Mouse (Mus musculus) hindbrain, embryonic 16.5 days (tissue): ENCODE results near the gene Rora. TPM values are rescaled to one million over a fixed set of nuclear protein-coding genes. Genes with fewer than 3 reads are reported as not detected.

Experiments used
- ATAC-seq: fragments of 200-750 bp; cut with Nextera tagmentation; 2 replicates; pipeline ENCODE4 v1.8.0; 2017; ENCODE audit warnings: moderate TSS enrichment, moderate library complexity
- H3K27ac ChIP-seq: fragments of 300-500 bp; sonication (generic); 2 replicates; pipeline ENCODE4 v1.5.1; 2014; ENCODE audit warnings: low read depth, mild to moderate bottlenecking, control low read depth, low read length, moderate library complexity
- H3K27me3 ChIP-seq: fragments of 300-500 bp; sonication (generic); replicated peaks from 2 replicates; pipeline ENCODE4 v1.6.1; 2014; ENCODE audit warnings: low read length; ENCODE audit not compliant: control insufficient read depth, insufficient read depth
- H3K36me3 ChIP-seq: fragments of 300-500 bp; sonication (generic); 2 replicates; pipeline ENCODE4 v1.6.1; 2014; ENCODE audit warnings: mild to moderate bottlenecking, low read length, moderate library complexity, mixed read lengths; ENCODE audit not compliant: control insufficient read depth, insufficient read depth
- H3K4me1 ChIP-seq: fragments of 300-500 bp; sonication (generic); 2 replicates; pipeline ENCODE4 v1.6.1; 2014; ENCODE audit warnings: low read depth, low read length; ENCODE audit not compliant: control insufficient read depth, insufficient read depth
- H3K4me2 ChIP-seq: fragments of 300-500 bp; sonication (generic); 2 replicates; pipeline ENCODE4 v1.6.1; 2014; ENCODE audit warnings: mild to moderate bottlenecking, low read length, control low read depth, moderate library complexity
- H3K4me3 ChIP-seq: fragments of 300-500 bp; sonication (generic); 2 replicates; pipeline ENCODE4 v1.5.1; 2014; ENCODE audit warnings: mild to moderate bottlenecking, low read length, control low read depth, moderate library complexity
- H3K9ac ChIP-seq: fragments of 300-500 bp; sonication (generic); 2 replicates; pipeline ENCODE4 v1.6.1; 2014; ENCODE audit warnings: low read depth, mild to moderate bottlenecking, control low read depth, low read length, moderate library complexity
- H3K9me3 ChIP-seq: fragments of 300-500 bp; sonication (generic); 2 replicates; pipeline ENCODE4 v1.6.1; 2014; ENCODE audit warnings: mild to moderate bottlenecking, low read length, moderate library complexity; ENCODE audit not compliant: control insufficient read depth
- WGBS: fragments of 180-500 bp; shearing (Covaris S2); extraction: QIAGEN DNeasy Blood & Tissue Kit; methylation state at CpG from one replicate; pipeline ENCODE4 v1.1.7; 2014; 5-methylcytosine and 5-hydroxymethylcytosine counted together
- polyA plus RNA-seq: library from polyadenylated mRNA; unstranded; fragments of >200 nt; fragmentation: Nextera tagmentation; extraction: Ambion mirVana; gene quantifications from 2 replicates; pipeline ENCODE4 v1.2.1, GENCODE M21; 2015

The Rora gene
- polyA plus RNA-seq, 1 experiment from 2014 or later: 38.3 TPM

DNA sequence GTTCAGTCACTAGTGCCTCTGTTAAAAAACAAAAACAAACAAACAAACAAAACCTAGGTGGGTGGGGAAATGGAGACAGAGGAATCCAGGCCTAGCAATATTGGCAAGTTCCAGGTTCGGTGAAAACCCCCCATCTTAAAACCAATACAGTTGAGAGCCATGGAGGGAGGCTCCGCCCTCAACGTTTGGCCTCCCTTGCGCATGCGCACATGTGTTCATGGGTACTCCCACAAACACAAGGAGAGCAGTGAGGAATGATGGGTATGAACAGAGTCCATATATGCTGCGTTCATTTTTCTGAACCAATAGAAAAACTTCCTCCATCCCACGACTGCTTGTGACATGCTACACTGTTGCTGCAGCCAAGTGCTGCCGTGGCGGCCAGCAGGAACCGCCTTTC is 690.3 kb downstream of the Rora start:
- no peak overlapping the region for H3K27ac ChIP-seq
- no peaks in the 10 kb centered on the region for H3K9me3 ChIP-seq

DNA sequence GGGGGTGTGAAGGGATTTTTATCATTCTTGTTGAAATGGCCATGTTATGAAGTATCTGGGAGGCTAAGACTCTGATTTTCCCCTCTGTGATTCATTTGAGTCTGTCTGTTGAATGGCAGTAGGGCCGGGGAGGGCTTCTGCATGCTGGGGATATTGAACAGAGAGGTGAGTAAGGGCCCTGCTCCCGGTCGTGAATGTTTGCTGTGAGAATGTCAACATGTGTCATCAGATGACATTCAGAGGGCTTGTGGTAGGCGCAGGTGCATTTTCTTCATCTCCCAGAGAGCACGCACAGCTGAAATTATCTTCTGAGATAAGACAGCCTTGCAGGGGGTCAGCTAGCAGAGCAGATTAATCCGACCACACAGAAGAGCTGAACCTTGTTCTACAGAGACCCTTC is 692.0 kb downstream of the Rora start:
- H3K9ac ChIP-seq: no peak overlapping the region
- no peaks in the 10 kb centered on the region for H3K9me3 ChIP-seq
- no peak overlapping the region for H3K4me3 ChIP-seq
- no peak for ATAC-seq
- H3K4me2 ChIP-seq: no peak overlapping the region
- peaks cover 4% of the 10 kb centered on the region for H3K4me1 ChIP-seq
- H3K27me3 ChIP-seq: no peaks in the 10 kb centered on the region
- no peaks in the 10 kb centered on the region for H3K36me3 ChIP-seq
- 66% methylated on average over 6 of the region's 6 CpGs for WGBS
- no peak overlapping the region for H3K27ac ChIP-seq

More for the DNA sequence above, 690.3 kb downstream of the Rora start:
- Histone ChIP-seq H3K27me3 (no peaks in the 10 kb centered on the region), H3K36me3 (no peaks in the 10 kb centered on the region), H3K4me2 (no peak overlapping the region), H3K9ac (no peak overlapping the region), H3K4me3 (no peak overlapping the region), H3K4me1 (peaks cover 4% of the 10 kb centered on the region)
- ATAC-seq: no peak
- WGBS: 91% methylated on average over 10 of the region's 10 CpGs

DNA sequence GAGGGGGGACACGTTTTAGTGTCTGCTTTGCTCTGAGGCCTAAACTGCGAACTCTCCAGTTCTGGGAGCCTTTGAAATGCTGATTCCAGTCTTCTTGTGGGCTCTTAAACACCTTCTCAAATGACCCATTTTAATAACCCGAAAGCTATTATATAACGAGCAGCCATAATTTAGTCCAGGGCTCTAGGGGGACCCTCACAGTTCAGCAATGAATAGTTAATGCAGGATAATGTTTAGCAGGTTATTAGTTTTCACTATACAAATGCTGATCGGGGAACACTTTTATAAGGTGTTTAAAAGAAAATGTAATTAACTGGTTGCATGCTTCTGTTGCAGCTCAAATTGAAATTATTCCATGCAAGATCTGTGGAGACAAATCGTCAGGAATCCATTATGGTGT is 694.2 kb downstream of the Rora start:
- 42% methylated on average over 6 of the region's 6 CpGs for WGBS
- Histone ChIP-seq H3K9ac (no peak overlapping the region), H3K4me1 (peaks cover 4% of the 10 kb centered on the region), H3K36me3 (no peaks in the 10 kb centered on the region), H3K9me3 (no peaks in the 10 kb centered on the region), H3K4me2 (no peak overlapping the region), H3K4me3 (no peak overlapping the region), H3K27ac (no peak overlapping the region), H3K27me3 (no peaks in the 10 kb centered on the region)
- peak; percentile 78 for ATAC-seq

- WGBS: 91% methylated on average over 2 of the region's 2 CpGs
- Histone ChIP-seq H3K9me3 (no peaks in the 10 kb centered on the region), H3K27me3 (no peaks in the 10 kb centered on the region), H3K4me1 (peaks cover 4% of the 10 kb centered on the region), H3K36me3 (no peaks in the 10 kb centered on the region), H3K4me2 (no peak overlapping the region), H3K27ac (no peak overlapping the region), H3K9ac (no peak overlapping the region), H3K4me3 (no peak overlapping the region)
- ATAC-seq: no peak
These were observed 696.0 kb downstream of the Rora start for GRCm38 (mm10) chr9:69349537-69349936.

DNA sequence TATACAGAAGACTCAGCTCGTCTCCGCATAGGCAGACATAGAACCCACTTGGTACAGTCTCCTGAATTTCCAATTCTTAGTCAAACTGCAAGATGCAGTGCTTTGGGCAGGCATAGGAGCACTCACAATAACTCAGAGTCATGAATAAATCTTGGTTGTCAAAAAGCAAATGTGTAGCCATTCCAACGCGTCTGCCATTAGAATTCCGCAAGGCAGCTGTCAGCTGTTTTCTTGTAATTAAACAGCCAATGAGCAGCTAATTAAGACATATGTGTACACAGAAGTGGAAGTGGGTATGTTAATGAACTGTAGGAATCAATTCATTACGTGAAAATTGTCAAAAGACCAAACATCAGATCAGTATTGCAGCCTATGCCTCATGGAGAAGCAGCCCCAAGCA is 700.6 kb downstream of the Rora start:
- peaks cover 3% of the 10 kb centered on the region; the same call in 1 of the 2 replicates for H3K4me1 ChIP-seq
- H3K27ac ChIP-seq: no peak overlapping the region
- no peaks in the 10 kb centered on the region for H3K9me3 ChIP-seq
- no peak for ATAC-seq
- no peaks in the 10 kb centered on the region for H3K36me3 ChIP-seq
- H3K4me3 ChIP-seq: no peak overlapping the region
- H3K9ac ChIP-seq: no peak overlapping the region
- H3K27me3 ChIP-seq: no peaks in the 10 kb centered on the region
- WGBS: 64% methylated on average over 6 of the region's 6 CpGs
- no peak overlapping the region for H3K4me2 ChIP-seq

- 33% methylated on average over 3 of the region's 3 CpGs for WGBS
- no peak overlapping the region for H3K9ac ChIP-seq
- no peak for ATAC-seq
- H3K36me3 ChIP-seq: no peaks in the 10 kb centered on the region
- no peaks in the 10 kb centered on the region for H3K27me3 ChIP-seq
- peaks cover 3% of the 10 kb centered on the region; the same call in 1 of the 2 replicates for H3K4me1 ChIP-seq
- no peaks in the 10 kb centered on the region for H3K9me3 ChIP-seq
- no peak overlapping the region for H3K4me2 ChIP-seq
- no peak overlapping the region for H3K4me3 ChIP-seq
- no peak overlapping the region for H3K27ac ChIP-seq
These were observed 704.2 kb downstream of the Rora start for GRCm38 (mm10) chr9:69357834-69358233.

DNA sequence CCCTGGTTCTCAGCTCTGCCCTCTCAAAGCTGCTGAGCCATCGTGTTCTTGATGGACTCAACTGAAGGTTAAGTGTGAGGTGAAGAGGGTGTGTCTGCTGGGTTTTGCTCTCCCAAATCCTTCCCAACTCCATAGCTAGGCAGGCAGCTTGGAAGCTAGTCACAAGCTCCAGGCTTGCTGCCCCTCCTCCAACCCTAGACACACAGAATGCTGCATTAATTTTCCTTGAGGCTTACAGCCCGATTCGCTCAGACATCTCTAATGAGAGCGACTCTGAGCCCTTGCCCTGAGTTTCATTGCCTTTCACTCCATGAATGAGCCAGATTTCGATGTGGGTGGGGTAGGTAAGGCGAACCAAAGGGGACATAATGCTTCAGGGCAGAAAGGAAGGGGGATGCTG is 705.2 kb downstream of the Rora start:
- Histone ChIP-seq H3K27ac (no peak overlapping the region), H3K9ac (no peak overlapping the region), H3K4me3 (no peak overlapping the region), H3K27me3 (no peaks in the 10 kb centered on the region), H3K4me1 (peaks cover 3% of the 10 kb centered on the region; the same call in 1 of the 2 replicates), H3K4me2 (no peak overlapping the region), H3K36me3 (no peaks in the 10 kb centered on the region), H3K9me3 (no peaks in the 10 kb centered on the region)
- 49% methylated on average over 6 of the region's 6 CpGs for WGBS
- ATAC-seq: no peak

DNA sequence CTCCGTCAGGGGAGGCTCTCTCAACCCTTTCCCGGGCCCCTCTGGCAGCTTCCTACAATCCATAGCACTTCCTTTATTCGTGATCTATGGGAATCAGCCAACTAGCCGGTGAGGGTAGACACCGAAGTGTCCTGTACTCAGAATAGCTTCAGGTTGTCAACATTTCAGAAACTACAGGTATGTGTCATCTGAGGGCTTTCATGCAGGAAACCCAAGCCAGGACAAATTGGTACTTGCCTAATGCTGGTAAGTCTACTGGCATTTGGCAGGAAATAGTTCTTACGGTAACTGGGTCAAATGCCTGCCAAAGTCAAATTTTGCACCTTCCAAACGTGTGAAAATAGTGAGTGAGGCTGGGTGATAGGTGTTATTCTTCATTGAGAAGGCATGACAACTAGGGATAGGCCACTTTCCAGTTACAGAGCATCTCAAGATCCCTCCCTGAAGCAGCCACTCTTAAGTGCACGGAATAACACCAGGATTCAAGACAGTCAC is 708.4 kb downstream of the Rora start:
- no peak for ATAC-seq
- peaks cover 3% of the 10 kb centered on the region; the same call in 1 of the 2 replicates for H3K4me1 ChIP-seq
- H3K9ac ChIP-seq: no peak overlapping the region
- no peak overlapping the region for H3K4me2 ChIP-seq
- no peaks in the 10 kb centered on the region for H3K9me3 ChIP-seq
- 92% methylated on average over 8 of the region's 8 CpGs for WGBS
- H3K36me3 ChIP-seq: no peaks in the 10 kb centered on the region
- no peaks in the 10 kb centered on the region for H3K27me3 ChIP-seq
- no peak overlapping the region for H3K4me3 ChIP-seq
- no peak overlapping the region for H3K27ac ChIP-seq

DNA sequence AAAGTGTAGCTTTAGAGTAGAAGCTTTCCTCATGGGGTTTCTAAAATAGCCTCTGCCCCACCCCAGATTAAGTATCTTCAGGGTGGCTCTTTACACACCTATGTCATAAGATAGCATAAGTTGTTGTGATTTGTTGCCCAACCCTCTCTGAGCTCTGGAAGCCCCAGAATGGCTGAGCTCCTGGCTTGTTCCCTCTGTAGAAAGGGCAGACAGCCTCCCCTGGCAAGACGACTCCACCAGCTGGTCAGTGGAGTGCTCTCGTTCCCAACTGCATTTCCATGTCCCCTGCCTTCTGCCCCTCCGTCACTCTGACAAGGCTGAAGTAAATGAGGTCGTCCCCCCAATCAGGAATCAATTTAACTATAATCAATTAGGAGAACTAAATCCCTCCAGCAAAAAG is 709.2 kb downstream of the Rora start:
- Histone ChIP-seq H3K9me3 (no peaks in the 10 kb centered on the region), H3K4me2 (no peak overlapping the region), H3K27me3 (no peaks in the 10 kb centered on the region), H3K4me1 (peaks cover 3% of the 10 kb centered on the region; the same call in 1 of the 2 replicates), H3K27ac (no peak overlapping the region), H3K9ac (no peak overlapping the region), H3K36me3 (no peaks in the 10 kb centered on the region), H3K4me3 (no peak overlapping the region)
- 33% methylated on average over 4 of the region's 4 CpGs for WGBS
- ATAC-seq: no peak

- ATAC-seq: no peak
- Histone ChIP-seq H3K4me3 (no peak overlapping the region), H3K36me3 (no peaks in the 10 kb centered on the region), H3K4me1 (no peaks in the 10 kb centered on the region), H3K9ac (no peak overlapping the region), H3K27me3 (no peaks in the 10 kb centered on the region), H3K27ac (no peak overlapping the region), H3K4me2 (no peak overlapping the region), H3K9me3 (no peaks in the 10 kb centered on the region)
- WGBS: 60% methylated on average over 16 of the region's 16 CpGs
These were observed 710.5 kb downstream of the Rora start for GRCm38 (mm10) chr9:69364117-69364516.
